Mouse (Mus musculus) kidney, postnatal 36 days (tissue): ENCODE results near the gene Hipk3.

Experiments
- DNase-seq, 2 experiments: peaks; one replicate each; pipeline ENCODE4 v3.0.0; 2021 to 2022; ENCODE audit warnings: mixed read lengths in 2 of 2

The Hipk3 gene

DNA sequence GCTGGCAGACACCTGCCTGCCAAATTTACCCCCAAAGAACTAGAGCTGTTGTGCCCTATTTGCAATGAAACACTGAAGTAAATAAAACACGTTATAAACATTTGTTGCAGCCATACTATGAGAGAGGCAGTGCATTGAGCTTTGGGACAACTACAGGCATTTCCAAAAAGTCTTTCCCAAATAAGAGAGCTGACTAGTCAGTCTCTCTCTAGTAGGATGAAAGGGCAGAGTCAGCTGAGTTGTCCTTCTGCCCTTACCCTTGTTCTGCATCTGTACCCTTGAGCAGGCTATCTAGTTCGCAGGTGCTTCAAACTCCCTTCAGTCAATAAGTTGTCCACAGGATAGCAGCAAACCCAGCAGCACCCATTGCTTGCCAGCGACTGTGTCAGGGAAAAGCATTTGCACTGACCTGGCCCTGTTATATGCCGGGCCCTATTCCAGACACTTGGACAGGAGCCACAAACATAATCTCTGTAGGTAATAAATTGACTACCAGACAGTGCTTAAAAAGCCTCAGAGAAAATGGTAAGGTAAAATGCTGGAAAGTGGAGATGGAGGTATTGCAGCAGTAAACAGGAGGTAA lies 83.2 kb downstream of the Hipk3 start, which contains the start of gene D430041D05Rik:
Gene D430041D05Rik, minus strand, starts transcription at position 51 of the 583 bp plus-strand sequence.
- DNase-seq, result no peak

DNA sequence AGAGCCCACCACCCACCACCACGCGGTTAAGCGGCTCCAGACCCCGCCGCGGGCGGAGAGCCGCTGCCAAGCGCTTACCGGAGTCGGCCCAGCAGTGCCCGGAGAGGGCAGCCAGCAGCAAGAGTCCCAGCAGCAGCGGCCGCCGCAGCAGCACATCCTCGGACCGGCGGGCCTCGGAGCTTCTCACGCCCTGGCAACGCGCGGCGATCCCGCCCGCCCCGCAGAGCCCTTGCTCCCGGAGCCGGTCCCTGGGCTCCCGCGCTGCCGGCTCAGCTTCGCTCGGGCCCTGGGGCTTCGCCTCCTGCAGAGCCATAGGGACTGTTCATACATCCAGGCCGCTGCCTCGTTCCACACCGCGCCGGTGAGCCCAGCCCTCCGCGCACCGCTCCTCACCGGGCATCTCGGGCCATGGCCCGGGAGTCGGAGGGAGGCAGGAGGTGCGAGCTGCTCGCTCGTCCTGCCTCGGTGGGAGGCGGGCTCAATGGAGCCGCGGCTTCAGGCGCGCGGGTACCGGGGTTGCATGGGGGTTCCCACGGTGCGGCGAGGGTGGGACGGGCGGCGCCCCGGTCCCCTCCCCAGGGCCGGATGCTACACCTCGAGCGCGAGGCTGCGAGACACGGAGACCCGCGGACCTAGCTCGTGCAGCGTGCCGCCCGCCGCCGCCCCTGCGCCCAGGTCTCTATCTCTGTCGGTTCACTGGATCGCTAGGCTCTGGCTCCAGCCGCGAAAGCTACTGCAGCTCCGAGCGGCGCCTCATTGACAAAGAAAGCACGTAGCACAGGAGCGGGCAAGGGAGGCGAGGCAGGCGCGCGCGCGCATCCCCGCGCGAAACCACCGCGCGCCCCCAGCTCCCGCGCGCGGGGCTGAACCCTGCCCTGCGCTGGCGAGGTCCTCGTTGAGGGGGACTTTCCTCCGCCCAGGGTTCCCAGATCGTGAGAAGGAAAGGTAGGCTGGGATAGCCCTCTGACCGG lies 84.1 kb downstream of the Hipk3 start:
- DNase-seq, result peak; percentile 4 to 40

DNA sequence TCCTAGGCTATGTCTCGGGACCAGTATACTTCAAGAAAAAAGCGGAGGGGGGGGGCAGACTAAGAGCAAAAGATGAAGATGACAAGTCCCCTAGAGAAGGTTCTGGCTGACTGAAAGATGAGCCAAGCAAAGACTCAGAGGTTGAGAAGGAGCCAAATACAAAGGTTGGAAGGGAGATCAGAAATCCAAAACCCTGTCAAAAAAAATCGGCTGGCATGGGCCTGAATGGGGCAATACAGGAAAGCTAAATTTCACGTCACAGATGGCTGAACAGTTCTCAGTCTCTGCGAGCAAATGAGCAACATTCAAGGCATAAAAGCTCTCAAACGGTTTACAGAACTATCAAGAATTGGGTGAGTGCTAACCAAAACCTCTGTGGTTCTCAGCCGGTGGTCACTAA lies 85.9 kb downstream of the Hipk3 start:
- DNase-seq, result no peak

DNA sequence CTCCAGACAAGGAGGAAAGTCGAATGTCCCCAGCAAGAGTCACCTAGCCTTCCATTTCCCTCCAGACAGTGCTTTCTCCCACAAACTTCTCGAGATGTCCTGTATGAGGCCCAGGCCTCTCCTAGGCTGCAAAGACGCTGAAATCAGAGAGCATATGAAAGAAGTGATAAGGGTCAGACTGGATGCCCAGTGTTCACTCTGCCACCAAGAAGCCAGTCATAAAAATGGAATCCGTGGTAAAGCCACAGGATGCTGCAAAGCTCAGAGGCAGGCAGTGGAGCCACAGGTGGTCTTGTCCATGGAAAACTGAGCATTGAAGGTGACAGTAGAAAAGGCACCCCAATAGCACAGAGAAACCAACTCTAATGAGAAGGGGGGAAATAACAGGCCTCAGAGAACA lies 86.3 kb downstream of the Hipk3 start:
- no peak for DNase-seq

DNA sequence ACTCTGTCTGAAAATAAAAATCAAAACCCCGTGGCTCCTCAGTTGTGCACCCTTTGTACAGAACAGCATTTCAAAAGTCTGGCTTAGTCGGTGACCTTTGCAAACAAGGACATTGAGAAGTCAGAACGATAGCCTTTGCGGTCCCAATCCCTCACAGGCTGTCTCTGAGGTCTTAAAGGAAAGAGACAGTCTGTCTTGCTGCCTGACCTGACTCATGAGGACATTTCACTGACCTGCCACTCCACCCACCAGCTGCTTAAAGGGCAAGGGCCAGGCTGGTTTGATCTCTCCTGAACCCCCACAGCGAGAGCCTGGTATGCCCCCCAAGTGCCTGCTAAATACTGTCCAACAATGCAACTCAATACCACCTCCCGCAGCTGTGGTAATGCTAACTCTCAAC lies 90.2 kb downstream of the Hipk3 start:
- no peak for DNase-seq

DNA sequence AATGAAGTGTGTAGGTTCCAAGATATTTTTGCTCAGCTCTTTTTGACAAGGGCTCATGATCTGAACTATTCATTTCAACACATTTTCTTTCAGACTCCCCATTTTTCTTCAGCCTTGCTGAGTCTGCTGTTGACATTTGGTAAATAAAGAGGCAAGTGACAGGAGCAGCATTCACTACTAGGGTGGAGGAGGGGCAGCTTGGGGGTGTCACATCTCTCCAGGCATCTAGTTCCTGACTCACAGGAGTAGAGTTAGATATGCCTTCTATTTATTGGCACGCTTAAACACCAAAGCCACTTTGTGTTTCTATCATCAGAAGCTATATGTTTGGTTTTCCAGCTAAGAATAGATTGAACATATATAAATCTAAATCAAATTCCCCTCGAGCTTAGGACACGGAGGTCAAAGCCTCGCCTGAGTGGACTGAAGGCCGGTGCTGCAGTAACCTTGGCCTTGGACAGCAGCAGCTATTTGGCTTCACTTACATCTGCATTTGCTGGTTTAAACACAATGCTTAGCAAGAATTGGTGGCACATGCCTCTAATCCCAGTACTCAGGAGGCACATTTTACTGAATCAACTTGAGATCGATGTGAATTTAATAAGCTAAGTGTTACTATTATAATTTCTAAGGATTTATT lies 95.5 kb downstream of the Hipk3 start:
- no peak for DNase-seq

DNA sequence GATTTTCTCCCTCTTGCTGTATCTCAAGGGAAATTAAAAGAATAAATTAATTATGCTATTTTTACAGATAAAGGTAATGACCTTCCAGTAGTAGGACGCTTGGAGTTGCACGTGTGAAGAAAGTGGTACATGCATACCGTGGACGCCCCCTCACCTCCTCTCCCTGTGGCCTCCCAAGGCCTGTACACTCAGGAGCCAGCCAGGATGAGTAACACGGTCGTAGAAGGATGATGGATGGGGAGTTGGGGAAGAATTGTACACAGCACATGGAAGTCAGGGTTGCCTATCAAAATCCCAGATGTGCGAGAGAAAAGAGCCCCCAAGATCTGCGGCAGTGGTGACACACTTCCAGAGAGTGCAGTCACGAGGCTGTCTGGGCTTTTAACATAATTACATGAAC lies 98.3 kb downstream of the Hipk3 start:
- no peak for DNase-seq

DNA sequence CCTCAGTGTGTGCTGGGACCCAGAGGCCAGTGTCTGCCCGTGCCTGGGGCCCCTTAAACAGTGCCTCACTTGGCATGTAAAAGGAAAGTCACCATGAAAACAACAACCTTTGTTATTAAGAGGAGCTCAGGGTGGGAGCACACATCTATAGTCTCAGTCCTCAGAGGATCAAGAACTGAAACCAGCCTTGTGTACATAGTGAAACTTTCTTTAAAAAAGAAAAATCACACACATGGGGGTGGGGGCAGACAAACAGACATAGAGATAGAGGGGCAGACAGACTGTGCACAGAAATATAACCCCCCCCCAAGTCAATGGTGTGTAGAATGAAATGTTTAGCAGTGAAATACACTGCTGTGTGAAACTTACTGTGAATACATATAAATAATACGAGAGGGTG lies 99.5 kb downstream of the Hipk3 start:
- no peak for DNase-seq

DNA sequence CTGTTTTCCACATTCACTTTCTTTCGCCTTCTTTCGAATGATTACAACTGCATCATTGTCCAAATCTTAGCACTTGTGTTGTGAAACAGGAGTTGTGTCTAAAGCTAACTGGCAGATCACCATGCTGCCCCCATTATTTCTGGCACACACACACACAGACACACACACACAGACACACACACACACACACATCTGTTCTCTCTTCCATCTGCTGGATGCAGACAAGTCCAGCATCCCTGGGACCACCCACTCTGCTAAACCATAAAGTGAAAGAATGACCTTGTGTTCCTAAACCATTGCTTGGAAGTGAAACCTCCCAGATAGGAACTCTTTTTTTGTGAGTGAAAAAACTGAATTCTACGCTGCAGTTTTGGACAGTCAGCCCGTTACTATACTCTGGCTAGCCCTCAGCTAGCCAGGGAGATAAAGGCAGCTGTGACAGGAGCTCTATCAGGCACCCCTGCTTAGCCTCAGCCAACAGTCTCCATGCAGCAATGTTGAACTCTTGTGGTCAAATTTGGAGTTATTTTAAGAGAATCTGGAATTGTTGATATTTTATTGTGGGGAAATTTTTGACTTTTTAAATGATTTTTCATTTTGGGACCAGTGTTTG lies 101.4 kb downstream of the Hipk3 start:
- no peak for DNase-seq

DNA sequence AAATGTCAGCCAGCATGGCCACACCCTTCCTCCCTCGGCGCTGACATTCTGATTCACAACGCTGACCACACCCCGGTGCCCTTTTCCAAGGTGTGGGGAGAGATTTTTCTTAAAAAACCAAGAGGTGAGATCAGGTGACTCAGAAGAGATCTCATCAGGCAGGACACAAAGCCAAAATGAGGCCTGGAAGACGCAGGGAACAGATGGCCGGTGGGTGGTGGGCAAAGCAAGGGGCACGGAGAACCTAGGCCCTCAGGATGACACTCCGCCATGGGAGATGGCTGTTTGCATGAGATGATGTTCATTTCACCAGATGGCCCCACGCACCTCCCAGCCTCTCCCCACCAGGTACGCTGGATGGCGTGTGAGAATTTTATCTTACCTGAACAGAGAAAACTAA lies 105.0 kb downstream of the Hipk3 start:
- DNase-seq, result no peak

DNA sequence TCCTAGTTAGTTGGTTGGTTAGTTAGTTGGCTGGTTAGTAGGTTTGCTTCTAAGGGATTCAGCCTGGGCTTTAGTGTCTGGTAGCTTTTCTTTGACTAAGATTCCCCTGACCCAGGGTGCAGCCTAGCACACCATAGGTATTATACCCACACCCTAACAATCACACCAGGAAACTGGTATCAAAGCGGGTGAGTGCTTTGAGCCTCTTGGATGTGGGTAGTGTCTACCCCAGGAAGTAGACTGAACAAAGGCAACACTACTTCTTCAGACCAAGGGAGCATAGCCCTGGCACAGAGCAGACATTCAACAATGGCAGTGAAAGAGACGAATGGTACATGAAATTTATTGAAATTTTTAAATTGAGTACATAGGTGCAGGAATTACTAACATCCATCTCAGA lies 108.3 kb downstream of the Hipk3 start:
- no peak for DNase-seq

DNA sequence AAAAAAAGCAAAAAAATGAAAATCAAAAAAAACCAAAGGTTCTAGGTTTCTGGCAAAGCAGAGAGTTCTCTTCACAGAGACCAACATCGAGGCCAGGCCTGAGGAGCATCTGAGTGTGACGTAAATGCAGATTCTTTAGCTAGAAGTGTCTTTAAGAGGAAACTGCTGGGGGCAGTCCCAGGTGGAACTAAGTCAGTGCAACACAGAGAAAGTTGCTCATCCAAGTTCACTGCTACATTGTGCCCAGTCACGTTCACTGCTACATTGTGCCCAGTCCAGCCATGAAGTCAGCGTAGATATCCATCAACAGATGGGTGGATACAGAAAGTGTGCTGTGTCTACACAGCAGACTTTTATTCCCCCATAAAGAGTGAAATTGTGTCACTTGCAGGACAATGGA lies 110.7 kb downstream of the Hipk3 start:
- DNase-seq, result no peak

DNA sequence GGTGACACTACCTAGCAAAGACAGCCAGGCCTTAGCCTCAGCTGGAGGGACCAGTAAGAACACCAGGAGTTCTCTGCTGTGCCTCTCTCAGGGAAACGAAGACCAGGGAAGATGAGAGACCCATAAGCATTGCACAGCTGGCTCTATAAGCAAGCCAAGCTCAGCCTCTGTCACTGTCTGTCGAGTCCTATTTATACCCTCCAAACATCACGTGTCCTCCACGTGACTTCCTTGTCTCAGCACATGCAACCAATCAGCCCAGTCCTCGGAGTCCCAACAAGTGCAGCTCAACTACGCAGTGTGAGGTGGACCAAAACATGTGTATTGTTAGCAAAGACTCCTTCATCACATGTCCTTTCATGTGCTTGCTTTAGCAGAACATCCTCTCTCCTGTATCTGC lies 111.4 kb downstream of the Hipk3 start:
- no peak for DNase-seq

DNA sequence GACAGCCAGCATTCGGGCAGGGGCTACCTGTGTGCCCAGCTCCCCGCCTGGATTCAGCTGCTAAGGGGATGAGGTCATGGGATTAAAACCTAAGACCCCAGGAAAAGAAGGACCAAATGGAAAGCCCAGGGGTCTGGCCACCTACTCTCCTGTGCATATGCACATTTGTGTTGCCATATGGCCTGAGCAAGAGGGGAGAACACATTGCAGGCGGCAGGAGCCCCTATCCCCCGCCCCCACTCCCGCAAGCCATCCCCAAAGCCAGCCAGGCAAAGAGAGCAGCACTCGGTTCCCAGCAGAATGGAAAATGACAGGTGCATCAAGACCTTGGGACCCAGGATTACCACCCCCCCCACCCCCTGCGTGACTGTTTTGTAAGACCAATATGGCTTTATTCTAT lies 114.9 kb downstream of the Hipk3 start:
- DNase-seq, result no peak

DNA sequence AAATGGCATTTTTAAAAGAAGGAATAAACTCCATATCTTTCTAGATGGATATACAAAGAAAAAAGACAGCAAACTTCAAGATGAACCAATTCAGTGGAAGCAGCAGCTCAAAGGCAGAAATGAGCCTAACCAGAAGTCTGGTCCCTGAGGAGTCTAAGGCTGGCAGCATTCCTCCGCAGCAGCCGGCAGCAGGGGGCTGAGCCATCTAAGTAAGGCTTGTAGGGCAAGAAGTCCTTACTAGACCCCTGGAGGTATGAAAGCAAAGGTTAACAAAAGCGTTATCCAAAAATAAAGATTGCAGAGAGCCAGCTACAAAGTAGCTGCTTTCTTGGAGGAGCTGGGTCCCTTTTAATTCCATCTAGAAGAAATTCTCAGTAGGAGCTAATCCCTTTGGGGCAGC lies 115.5 kb downstream of the Hipk3 start:
- no peak for DNase-seq

DNA sequence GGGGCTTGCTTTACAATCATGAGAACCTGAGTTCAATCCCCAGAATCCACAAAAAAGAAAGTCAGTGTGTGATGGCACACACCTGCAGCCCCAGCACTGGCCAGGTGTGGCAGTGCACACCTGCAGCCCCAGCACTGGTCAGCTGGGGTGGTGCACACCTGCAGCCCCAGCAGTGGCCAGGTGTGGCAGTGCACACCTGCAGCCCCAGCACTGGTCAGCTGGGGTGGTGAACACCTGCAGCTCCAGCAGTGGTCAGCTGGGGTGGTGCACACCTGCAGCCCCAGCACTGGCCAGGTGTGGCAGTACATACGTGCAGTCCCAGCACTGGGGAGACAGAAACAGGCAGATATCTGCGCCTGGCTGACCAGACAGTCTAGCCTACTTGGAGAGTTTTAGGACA lies 116.3 kb downstream of the Hipk3 start:
- DNase-seq, result peak; percentile 10 to 47
